ENCODE assay signal across 12 mouse cellular contexts in genomic region chr9:70139331-70139885, GRCm38 (mm10). TPM values are rescaled to one million over a fixed set of nuclear protein-coding genes. Genes with fewer than 3 reads are reported as not detected.
DNase-seq lines count a peak whose midpoint lies in the region; ATAC-seq lines count a peak whose summit lies in the region.
"Had no signal": no experiment of that assay in that cellular context is flagged by ENCODE, and none has a peak within 500 bp of the region (broad histone marks: within the 10 kb centered on the region; RNA-seq: fewer than 3 reads in every experiment).

No protein-coding gene starts in this region.

- no peak overlapping the region for H3K4me3 ChIP-seq in heart, embryonic 16.5 days (ENCODE audit: low read length)
- no peak overlapping the region for H3K4me3 ChIP-seq in neural tube, embryonic 15.5 days (replicated peaks)
- no peak overlapping the region; the same call in 1 of the 2 replicates for H3K4me3 ChIP-seq in kidney, embryonic 14.5 days (ENCODE audit: low read length)
- H3K4me3 ChIP-seq: erythroblast, embryonic 14.5 days had no signal

- H3K9me3 ChIP-seq in heart, embryonic 16.5 days (replicated peaks; ENCODE audit: control insufficient read depth, low read length) = no peaks in the 10 kb centered on the region
- no peaks in the 10 kb centered on the region for H3K9me3 ChIP-seq in neural tube, embryonic 15.5 days (replicated peaks)
- H3K9me3 ChIP-seq in kidney, embryonic 14.5 days (ENCODE audit: control insufficient read depth, low read length) = no peaks in the 10 kb centered on the region

- no peak overlapping the region for H3K9ac ChIP-seq in heart, embryonic 16.5 days (ENCODE audit: low read length)
- H3K9ac ChIP-seq in neural tube, embryonic 15.5 days (replicated peaks) = no peak overlapping the region
- H3K9ac ChIP-seq in kidney, embryonic 14.5 days (ENCODE audit: low read depth, low read length) = no peak overlapping the region
- H3K9ac ChIP-seq: liver, embryonic 14.5 days had no signal

- H3K4me1 ChIP-seq in heart, embryonic 16.5 days (ENCODE audit: control insufficient read depth, insufficient read depth, low read length) = peaks cover 10% of the 10 kb centered on the region; the same call in 1 of the 2 replicates
- peaks cover 22% of the 10 kb centered on the region for H3K4me1 ChIP-seq in neural tube, embryonic 15.5 days
- peaks cover 28% of the 10 kb centered on the region for H3K4me1 ChIP-seq in kidney, embryonic 14.5 days (ENCODE audit: control insufficient read depth, insufficient read depth, low read length)

- no peak for ATAC-seq in heart, embryonic 16.5 days (replicated peaks; ENCODE audit: extremely low read depth, insufficient read depth, low FRiP score)
- no peak for ATAC-seq in neural tube, embryonic 15.5 days (ENCODE audit: low FRiP score)
- no peak; the same call in 1 of the 2 replicates for ATAC-seq in kidney, embryonic 14.5 days (ENCODE audit: low FRiP score, low TSS enrichment)

- H3K27me3 ChIP-seq in heart, embryonic 16.5 days (ENCODE audit: control insufficient read depth, insufficient read depth, low read length) = no peaks in the 10 kb centered on the region
- peaks cover 4% of the 10 kb centered on the region for H3K27me3 ChIP-seq in neural tube, embryonic 15.5 days (replicated peaks)
- H3K27me3 ChIP-seq in kidney, embryonic 14.5 days (ENCODE audit: control insufficient read depth, insufficient read depth, low read length) = peaks cover 5% of the 10 kb centered on the region; the same call in 1 of the 2 replicates

- no peaks in the 10 kb centered on the region for H3K36me3 ChIP-seq in heart, embryonic 16.5 days (ENCODE audit: control insufficient read depth, insufficient read depth)
- H3K36me3 ChIP-seq in neural tube, embryonic 15.5 days = no peaks in the 10 kb centered on the region
- H3K36me3 ChIP-seq in kidney, embryonic 14.5 days (ENCODE audit: control insufficient read depth, insufficient read depth, low read length) = no peaks in the 10 kb centered on the region

- H3K4me2 ChIP-seq in heart, embryonic 16.5 days (ENCODE audit: low read depth, low read length) = peak overlapping the region; percentile 82; the same call in 1 of the 2 replicates
- 0 out of 2 replicates have a peak overlapping the region, but pooled peaks have one; percentile 90 for H3K4me2 ChIP-seq in neural tube, embryonic 15.5 days
- H3K4me2 ChIP-seq in kidney, embryonic 14.5 days (replicated peaks; ENCODE audit: low read depth, low read length) = no peak overlapping the region; the same call in 1 of the 2 replicates

- peak overlapping the region; percentile 8 for H3K27ac ChIP-seq in heart, embryonic 16.5 days (ENCODE audit: low read length)
- H3K27ac ChIP-seq in neural tube, embryonic 15.5 days (replicated peaks) = no peak overlapping the region
- peak overlapping the region; percentile 61; the same call in 1 of the 2 replicates for H3K27ac ChIP-seq in kidney, embryonic 14.5 days (ENCODE audit: low read depth, low read length)
- H3K27ac ChIP-seq: liver, embryonic 14.5 days had no signal

- DNase-seq in heart, adult 11 months = no peak
- DNase-seq in neural tube, embryonic 10.5 days (ENCODE audit: extremely low spot score, low spot score) = no peak
- no peak for DNase-seq in c-Kit-positive CD71-positive TER-119-positive erythroid progenitor cells, embryonic 14.5 days (ENCODE audit: low spot score)
- no peak for DNase-seq in frontal cortex, postnatal 10 days (ENCODE audit: low spot score in 2 of 2)
- DNase-seq: cerebellum, postnatal 14 days; gastrocnemius, postnatal 10 days; midbrain, embryonic 14.5 days had no signal

- WGBS in heart, embryonic 16.5 days = 33% methylated on average over 7 of the region's 7 CpGs
- 63% methylated on average over 7 of the region's 7 CpGs for WGBS in neural tube, embryonic 15.5 days
- 16% methylated on average over 7 of the region's 7 CpGs for WGBS in kidney, embryonic 14.5 days

RNA-seq across cellular contexts. Expression of gene Fam81a, which starts 3.0 kb away (rescaled TPM):
- polyA plus RNA-seq in heart, embryonic 16.5 days (2015; fragmentation: Nextera tagmentation; extraction: Ambion mirVana) = 41.4 and 43.9 TPM in 2 replicates
- polyA plus RNA-seq in neural tube, embryonic 15.5 days (2015; fragmentation: Nextera tagmentation; extraction: Ambion mirVana) = 9.1 and 9.5 TPM in 2 replicates
- polyA plus RNA-seq in kidney, embryonic 14.5 days (2014; fragmentation: Nextera tagmentation; extraction: Ambion mirVana) = 10.9 and 13.0 TPM in 2 replicates
- polyA plus RNA-seq: erythroblast, embryonic 14.5 days had no signal
